17 mouse cellular contexts compared by ENCODE assay signal in genomic region chr8:105453296-105453695, GRCm38 (mm10). TPM values are rescaled to one million over a fixed set of nuclear protein-coding genes. Genes with fewer than 3 reads are reported as not detected.
A peak's percentile ranks its signal among the peaks of the same experiment; 100 is the strongest.
DNase-seq lines count a peak whose midpoint lies in the region; ATAC-seq and TF ChIP-seq lines count a peak whose summit lies in the region.
"Had no signal": no experiment of that assay in that cellular context is flagged by ENCODE, and none has a peak within 500 bp of the region (broad histone marks: within the 10 kb centered on the region; RNA-seq: fewer than 3 reads in every experiment).

No protein-coding gene starts in this region.

- 0 out of 2 replicates have a peak overlapping the region, but pooled peaks have one; percentile 17 for H3K27ac ChIP-seq in kidney, embryonic 14.5 days (ENCODE audit: low read depth, low read length)
- no peak overlapping the region for H3K27ac ChIP-seq in neural tube, embryonic 15.5 days (replicated peaks)
- H3K27ac ChIP-seq: limb, embryonic 10.5 days; macrophage had no signal

- H3K4me1 ChIP-seq in kidney, embryonic 14.5 days (ENCODE audit: control insufficient read depth, insufficient read depth, low read length): no peaks in the 10 kb centered on the region
- 0 out of 2 replicates have a peak, but pooled peaks cover 4% of the 10 kb centered on the region for H3K4me1 ChIP-seq in neural tube, embryonic 15.5 days

- TF ChIP-seq CTCF in C2C12 (IDR thresholded peaks at IDR 0.05; ENCODE audit: control insufficient read depth, insufficient read depth, insufficient read length): no peak

- 58% methylated on average over 5 of the region's 5 CpGs for WGBS in kidney, embryonic 14.5 days
- WGBS in neural tube, embryonic 15.5 days: 85% methylated on average over 5 of the region's 5 CpGs

- ATAC-seq in kidney, embryonic 14.5 days (ENCODE audit: low FRiP score, low TSS enrichment): no peak
- ATAC-seq in neural tube, embryonic 15.5 days (ENCODE audit: low FRiP score): no peak
- ATAC-seq: forebrain, embryonic 16.5 days had no signal

- no peak for DNase-seq in kidney, adult 11 months
- peak; percentile 63 for DNase-seq in 3T3-L1 (ENCODE audit: low read depth, low spot score)
- DNase-seq in induced T-regulatory cell, adult 2 months (ENCODE audit: low read depth): peak; percentile 24
- no peak for DNase-seq in adrenal gland, adult 8-10 months
- DNase-seq: cerebellum, adult 9-10 months; thymus, postnatal 36 days had no signal

- H3K9ac ChIP-seq in kidney, embryonic 14.5 days (ENCODE audit: low read depth, low read length): no peak overlapping the region
- no peak overlapping the region for H3K9ac ChIP-seq in neural tube, embryonic 15.5 days (replicated peaks)

- H3K36me3 ChIP-seq in kidney, embryonic 14.5 days (ENCODE audit: control insufficient read depth, insufficient read depth, low read length): no peaks in the 10 kb centered on the region
- no peaks in the 10 kb centered on the region for H3K36me3 ChIP-seq in C2C12 (ENCODE audit: control insufficient read depth, insufficient read depth)
- H3K36me3 ChIP-seq in neural tube, embryonic 15.5 days: no peaks in the 10 kb centered on the region
- H3K36me3 ChIP-seq: limb, embryonic 10.5 days had no signal

- no peak overlapping the region for H3K4me3 ChIP-seq in kidney, embryonic 14.5 days (ENCODE audit: low read length)
- no peak overlapping the region for H3K4me3 ChIP-seq in C2C12 (ENCODE audit: insufficient read depth, poor library complexity, severe bottlenecking)
- no peak overlapping the region for H3K4me3 ChIP-seq in neural tube, embryonic 15.5 days (replicated peaks)
- H3K4me3 ChIP-seq: limb, embryonic 10.5 days had no signal

- no peaks in the 10 kb centered on the region for H3K9me3 ChIP-seq in kidney, embryonic 14.5 days (ENCODE audit: control insufficient read depth, low read length)
- no peaks in the 10 kb centered on the region for H3K9me3 ChIP-seq in neural tube, embryonic 15.5 days (replicated peaks)
- H3K9me3 ChIP-seq: limb, embryonic 10.5 days had no signal

- H3K79me3 ChIP-seq in C2C12 (ENCODE audit: low read depth): no peaks in the 10 kb centered on the region

- H3K27me3 ChIP-seq in kidney, embryonic 14.5 days (ENCODE audit: control insufficient read depth, insufficient read depth, low read length): no peaks in the 10 kb centered on the region
- H3K27me3 ChIP-seq in C2C12 (ENCODE audit: control insufficient read depth, insufficient read depth, insufficient read length): peaks cover 10% of the 10 kb centered on the region
- H3K27me3 ChIP-seq in neural tube, embryonic 15.5 days (replicated peaks): no peaks in the 10 kb centered on the region

- H3K79me2 ChIP-seq in C2C12 (ENCODE audit: control insufficient read depth, insufficient read depth): no peaks in the 10 kb centered on the region

- H3K4me2 ChIP-seq in kidney, embryonic 14.5 days (replicated peaks; ENCODE audit: low read depth, low read length): no peak overlapping the region
- H3K4me2 ChIP-seq in neural tube, embryonic 15.5 days: no peak overlapping the region

- H3ac ChIP-seq in C2C12 (ENCODE audit: control insufficient read depth, insufficient read length, low read depth): peak overlapping the region; percentile 11

TF ChIP-seq in C2C12, 6 proteins besides CTCF, POLR2A, EP300 and RAD21:
- TF ChIP-seq FOSL1 (IDR thresholded peaks at IDR 0.05; ENCODE audit: insufficient read depth, low read length, poor library complexity, severe bottlenecking) (no peak), USF1 (IDR thresholded peaks at IDR 0.05; ENCODE audit: low read depth) (no peak), CEBPB (IDR thresholded peaks at IDR 0.05; ENCODE audit: low read depth) (no peak), MAX (IDR thresholded peaks at IDR 0.05) (no peak), MYOG (IDR thresholded peaks at IDR 0.05; ENCODE audit: control insufficient read depth, extremely low read depth, insufficient read length) (no peak), MYOD1 (IDR thresholded peaks at IDR 0.05; ENCODE audit: control insufficient read depth, insufficient read length, low read depth) (no peak)

RNA-seq across cellular contexts. Expression of gene Tppp3, which starts 18.0 kb away (rescaled TPM):
- polyA plus RNA-seq in kidney, embryonic 14.5 days (2014; fragmentation: Nextera tagmentation; extraction: Ambion mirVana): 18.3 and 22.3 TPM in 2 replicates
- 219 TPM for polyA plus RNA-seq in C2C12 (2012; fragmentation: generic; extraction: Trizol)
- 10 to 100 TPM; 28.3 to 40.2 (median 33.0) TPM for total RNA-seq in adrenal gland, adult 8-10 months (2022)
- polyA plus RNA-seq in neural tube, embryonic 15.5 days (2015; fragmentation: Nextera tagmentation; extraction: Ambion mirVana): 253 and 288 TPM in 2 replicates

RNA-seq across cellular contexts. Expression of gene Lrrc36, which starts 39.9 kb away (rescaled TPM):
- polyA plus RNA-seq in kidney, embryonic 14.5 days (2014; fragmentation: Nextera tagmentation; extraction: Ambion mirVana): 0.21 TPM in 1 of 2 replicates, not detected in the other
- not detected for polyA plus RNA-seq in C2C12 (2012; fragmentation: generic; extraction: Trizol)
- total RNA-seq in adrenal gland, adult 8-10 months (2022): 10 to 100 TPM in 1 of 4 experiments, 1 to 10 TPM in 3; 4.1 to 10.1 (median 7.0) TPM
- polyA plus RNA-seq in neural tube, embryonic 15.5 days (2015; fragmentation: Nextera tagmentation; extraction: Ambion mirVana): 0.23 and 0.27 TPM in 2 replicates
- polyA plus RNA-seq: limb, embryonic 10.5 days; macrophage; stomach, embryonic 14.5 days had no signal

RNA-seq across cellular contexts. Expression of gene Kctd19, which starts 40.0 kb away (rescaled TPM):
- not detected in 2 replicates for polyA plus RNA-seq in kidney, embryonic 14.5 days (2014; fragmentation: Nextera tagmentation; extraction: Ambion mirVana)
- 0.01 TPM for polyA plus RNA-seq in C2C12 (2012; fragmentation: generic; extraction: Trizol)
- total RNA-seq in adrenal gland, adult 8-10 months (2022): under 1 TPM in 1 of 4 experiments, not detected in 3; 0.15 TPM
- polyA plus RNA-seq in neural tube, embryonic 15.5 days (2015; fragmentation: Nextera tagmentation; extraction: Ambion mirVana): not detected in 2 replicates
- total RNA-seq: adrenal gland, postnatal 4 days; layer of hippocampus, adult 8-10 months had no signal
- polyA plus RNA-seq: embryonic facial prominence, embryonic 14.5 days; forebrain, embryonic 16.5 days; limb, embryonic 10.5 days; macrophage; neural tube, embryonic 11.5 days; stomach, embryonic 14.5 days had no signal

RNA-seq across cellular contexts. Expression of gene Zdhhc1, which starts 43.4 kb away (rescaled TPM):
- 27.4 and 37.3 TPM in 2 replicates for polyA plus RNA-seq in kidney, embryonic 14.5 days (2014; fragmentation: Nextera tagmentation; extraction: Ambion mirVana)
- polyA plus RNA-seq in C2C12 (2012; fragmentation: generic; extraction: Trizol): 8.8 TPM
- 10 to 100 TPM; 20.6 to 40.1 (median 31.3) TPM for total RNA-seq in adrenal gland, adult 8-10 months (2022)
- polyA plus RNA-seq in neural tube, embryonic 15.5 days (2015; fragmentation: Nextera tagmentation; extraction: Ambion mirVana): 36.6 and 36.8 TPM in 2 replicates

Comparison
In these comparisons a context has a peak if more than half of its experiments do, and no peak if none do; other contexts are left out.
1. DNase-seq: peak in 3T3-L1 (single experiment) and induced T-regulatory cell, adult 2 months (single experiment); none in kidney, adult 11 months (single experiment) and adrenal gland, adult 8-10 months (single experiment).